Mouse (Mus musculus): ENCODE results near the gene Gnat3.
A peak's percentile ranks its signal among the peaks of the same experiment; 100 is the strongest.
"Not testable (repeated sequence)": the region's sequence is repeated elsewhere in the genome, so short reads cannot be mapped to it uniquely, and the experiment has no call there.

Gnat3 gene

DNA sequence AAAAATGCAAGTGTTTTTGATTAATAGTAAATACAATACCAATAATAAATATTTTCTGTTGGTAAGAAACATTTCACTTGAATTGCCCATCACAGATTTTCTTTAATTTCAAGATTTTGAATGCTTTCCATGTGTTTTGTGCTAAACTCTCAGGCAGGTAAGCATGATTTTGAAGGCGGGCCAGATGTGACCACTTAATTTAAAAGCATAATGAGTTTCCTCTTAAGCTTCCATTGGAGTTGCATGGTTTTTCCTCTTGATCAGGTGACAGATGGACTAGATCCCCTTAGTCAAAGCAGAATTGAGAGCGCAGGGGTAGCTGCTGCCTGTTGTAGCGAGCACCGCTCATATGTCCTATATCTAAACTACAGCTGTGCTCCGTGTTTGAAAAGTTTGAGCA, at the start of gene Gnat3:
TSS of gene Gnat3 (plus strand) at position 301 of the 400 bp plus-strand sequence.
- no peak for DNase-seq

DNA sequence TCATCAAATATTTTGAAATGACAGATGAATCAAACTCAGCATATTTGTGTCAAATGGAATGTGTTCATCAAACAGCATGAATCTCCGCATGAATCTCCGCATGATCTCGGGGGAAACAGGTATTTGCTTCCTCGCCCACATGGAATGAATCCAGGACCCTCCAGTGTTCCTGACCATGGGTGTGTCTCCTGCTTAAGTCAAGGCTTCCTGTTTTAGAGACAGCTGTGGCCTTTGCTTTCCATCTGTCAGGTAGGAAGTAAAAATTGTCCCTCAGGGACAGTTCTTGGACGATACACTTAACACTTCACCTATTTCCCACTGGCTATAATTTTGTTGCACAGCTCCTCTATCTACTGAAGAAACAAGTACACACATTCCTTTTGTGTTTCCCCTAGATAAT, 43.4 kb upstream of the Gnat3 start:
- no peak for DNase-seq

DNA sequence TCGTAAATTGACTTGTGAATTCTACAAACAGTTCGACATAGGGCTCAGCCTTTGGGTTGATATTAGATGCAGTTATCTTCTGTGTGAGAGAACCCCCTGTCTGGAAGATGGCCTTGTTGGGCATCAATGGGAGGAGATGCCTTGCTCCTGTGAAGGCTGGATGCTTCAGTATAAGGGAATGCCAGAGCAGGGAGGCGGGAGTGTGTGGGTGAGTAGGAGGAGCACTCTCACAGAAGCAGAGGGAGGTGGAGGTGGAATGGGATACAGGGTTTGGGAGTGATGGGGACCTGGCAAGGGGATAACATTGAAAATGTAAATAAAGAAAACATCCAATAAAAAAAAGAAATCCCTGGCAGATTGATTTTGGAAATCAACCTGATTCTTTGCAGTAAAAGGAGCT, 38.7 kb upstream of the Gnat3 start:
- peak; percentile 13 for DNase-seq

DNA sequence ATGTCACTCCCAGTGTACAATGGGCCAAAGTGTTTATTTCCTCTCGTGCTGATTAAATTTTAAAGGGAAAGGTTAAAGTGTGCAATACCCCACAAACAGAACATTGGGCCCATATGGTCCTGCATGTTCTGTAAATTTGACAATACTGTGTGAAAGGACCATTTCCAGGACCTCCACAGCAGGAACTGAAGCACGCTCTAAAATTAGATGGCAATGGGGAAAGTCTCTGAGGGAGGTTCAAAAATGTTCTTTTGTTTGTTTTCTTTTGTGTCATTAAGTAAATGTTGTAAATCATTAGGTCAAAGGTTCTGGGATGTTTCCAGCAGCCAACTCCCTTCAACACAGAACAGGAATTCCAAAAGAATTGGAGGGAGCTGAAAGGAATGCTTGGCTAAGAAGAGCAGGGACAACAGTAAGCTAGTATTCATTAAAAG, 38.2 kb upstream of the Gnat3 start:
- DNase-seq, result peak; percentile 47

DNA sequence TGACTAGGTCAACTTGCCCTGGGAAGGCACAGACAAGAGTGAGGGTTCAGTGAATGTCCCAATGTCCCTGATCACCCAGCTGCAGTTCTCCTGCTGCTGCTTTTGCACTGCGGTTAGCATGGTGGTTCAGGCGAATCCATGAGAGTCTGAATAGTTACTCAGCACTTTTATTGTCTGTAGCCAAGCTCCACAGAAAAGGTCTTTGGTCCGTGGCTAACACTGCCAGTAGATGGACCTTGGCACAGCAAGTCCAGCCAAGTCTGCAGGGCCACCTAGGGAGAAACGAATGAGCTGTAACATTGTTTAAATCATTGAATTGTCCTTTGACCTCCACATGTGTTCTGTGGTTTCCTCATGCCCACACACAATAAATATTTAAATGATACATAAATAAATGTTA, 33.9 kb upstream of the Gnat3 start:
- DNase-seq, result no peak

DNA sequence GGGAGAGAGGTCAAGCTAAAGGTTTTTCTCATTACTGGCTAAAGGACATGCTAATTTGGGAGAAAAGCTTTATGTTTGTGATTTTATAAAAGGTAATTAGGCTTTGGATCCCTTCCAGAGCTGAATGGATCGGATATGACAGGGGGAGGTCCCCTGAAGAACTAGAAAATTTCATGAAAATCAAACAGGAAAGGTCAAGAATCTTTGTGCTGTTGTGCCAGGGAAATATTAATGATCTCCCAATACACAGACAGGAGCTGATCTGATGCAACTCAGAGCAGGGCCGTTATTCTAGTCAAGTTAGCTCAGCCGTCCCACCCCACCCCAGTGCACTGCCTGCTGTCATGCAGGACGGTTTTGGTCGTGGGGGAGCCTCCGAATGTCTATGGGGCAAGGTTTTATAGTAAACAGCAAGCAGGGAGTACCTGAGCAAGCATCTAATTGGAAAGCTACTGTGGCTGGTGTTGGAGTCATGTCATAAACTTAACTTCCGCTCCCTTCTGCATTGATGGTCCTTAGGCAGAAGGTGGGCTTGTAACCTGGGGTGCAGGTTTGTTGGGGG, 33.3 kb upstream of the Gnat3 start:
- DNase-seq, result no peak

DNA sequence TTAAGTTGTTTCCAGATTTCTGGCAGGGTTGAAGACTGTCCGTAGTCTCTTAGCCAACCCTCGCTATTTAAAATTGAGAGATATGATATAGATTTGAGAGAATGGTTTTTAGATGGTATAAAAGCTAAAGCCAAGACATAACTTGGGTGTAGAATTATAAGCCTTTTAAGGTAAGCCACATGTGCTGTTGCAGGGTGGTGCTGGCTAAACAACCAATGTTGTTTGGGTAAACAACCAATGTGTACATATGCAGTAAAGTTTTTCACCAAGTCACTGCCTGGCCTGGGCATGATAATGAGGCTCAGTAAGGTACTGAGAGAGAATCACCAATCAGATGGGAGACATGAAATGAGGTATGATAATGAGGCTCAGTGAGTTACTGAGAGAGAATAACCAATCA, 30.8 kb upstream of the Gnat3 start:
- DNase-seq, result not testable (repeated sequence)

DNA sequence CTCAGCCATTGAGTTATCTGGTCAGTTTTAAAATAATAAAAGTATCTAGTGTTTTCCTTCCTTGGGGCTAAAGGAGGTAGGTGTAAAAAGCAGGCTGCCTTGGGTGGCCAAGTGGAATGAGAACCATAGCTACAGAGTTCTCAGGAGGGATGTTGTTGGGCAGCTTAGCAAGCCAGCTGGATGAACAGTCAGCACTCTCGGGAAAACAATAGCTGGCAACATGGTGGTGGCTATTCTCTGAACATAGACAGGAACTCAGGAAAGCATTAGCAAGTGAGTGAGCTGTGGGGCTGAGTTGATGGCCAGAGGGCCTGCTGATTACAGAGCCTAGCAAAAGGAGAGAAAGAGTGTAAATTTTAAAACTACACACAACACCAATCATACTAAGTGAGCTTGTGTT, 27.8 kb upstream of the Gnat3 start:
- DNase-seq, result no peak

DNA sequence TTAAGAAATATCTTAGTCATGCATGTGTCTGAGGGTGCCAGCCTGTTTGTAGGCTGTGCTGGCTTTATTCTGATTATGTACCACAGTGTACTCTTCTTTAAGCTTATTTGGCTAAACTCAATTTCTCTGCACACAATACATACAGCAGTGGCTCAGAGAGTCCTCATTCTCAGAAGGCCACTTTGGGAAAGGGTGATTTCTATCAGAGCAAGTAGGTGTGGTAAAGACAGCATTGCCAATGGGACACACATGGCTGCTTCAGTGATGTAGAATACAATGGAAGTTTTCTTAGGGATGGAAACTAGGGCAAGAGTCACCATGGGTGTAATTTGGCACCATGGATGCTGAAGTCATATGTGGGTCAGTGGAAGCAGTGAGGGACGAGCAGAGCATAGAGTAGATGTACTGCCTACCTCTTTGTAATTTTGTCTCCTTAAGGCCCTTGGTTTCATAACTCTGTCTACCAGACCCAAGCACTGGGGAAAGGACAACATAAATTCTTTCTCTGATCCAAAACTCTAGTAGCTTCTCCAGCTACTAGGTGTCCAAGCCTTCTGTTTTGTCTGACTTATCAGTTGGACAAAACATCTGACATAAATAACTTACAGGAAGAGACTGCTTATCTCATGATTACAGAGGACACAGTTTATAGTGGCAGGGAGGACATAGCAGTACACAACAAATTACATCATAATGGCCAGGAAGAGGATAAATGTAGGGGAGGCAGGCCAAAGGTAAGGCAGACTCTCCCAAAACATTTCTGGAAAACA, 24.0 kb upstream of the Gnat3 start:
- no peak for DNase-seq

DNA sequence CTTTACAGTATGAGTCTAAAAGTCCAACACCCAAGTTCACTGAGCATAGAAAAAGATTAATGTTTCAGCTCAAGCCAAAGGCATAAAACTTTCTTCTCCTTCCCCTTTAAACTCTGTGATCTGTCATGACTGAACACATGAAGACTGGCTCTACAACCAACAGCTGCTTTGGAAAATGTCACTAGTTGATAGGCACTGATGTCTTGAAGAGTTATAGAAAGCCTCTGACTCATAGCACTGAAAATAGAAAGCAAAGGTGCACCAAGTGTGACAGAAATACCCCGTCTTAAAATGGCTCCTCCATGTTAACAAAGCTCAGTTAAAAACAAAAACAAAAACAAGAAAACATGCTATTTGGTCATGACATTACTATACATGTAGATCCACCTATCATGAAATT, 5.9 kb upstream of the Gnat3 start:
- no peak for DNase-seq

DNA sequence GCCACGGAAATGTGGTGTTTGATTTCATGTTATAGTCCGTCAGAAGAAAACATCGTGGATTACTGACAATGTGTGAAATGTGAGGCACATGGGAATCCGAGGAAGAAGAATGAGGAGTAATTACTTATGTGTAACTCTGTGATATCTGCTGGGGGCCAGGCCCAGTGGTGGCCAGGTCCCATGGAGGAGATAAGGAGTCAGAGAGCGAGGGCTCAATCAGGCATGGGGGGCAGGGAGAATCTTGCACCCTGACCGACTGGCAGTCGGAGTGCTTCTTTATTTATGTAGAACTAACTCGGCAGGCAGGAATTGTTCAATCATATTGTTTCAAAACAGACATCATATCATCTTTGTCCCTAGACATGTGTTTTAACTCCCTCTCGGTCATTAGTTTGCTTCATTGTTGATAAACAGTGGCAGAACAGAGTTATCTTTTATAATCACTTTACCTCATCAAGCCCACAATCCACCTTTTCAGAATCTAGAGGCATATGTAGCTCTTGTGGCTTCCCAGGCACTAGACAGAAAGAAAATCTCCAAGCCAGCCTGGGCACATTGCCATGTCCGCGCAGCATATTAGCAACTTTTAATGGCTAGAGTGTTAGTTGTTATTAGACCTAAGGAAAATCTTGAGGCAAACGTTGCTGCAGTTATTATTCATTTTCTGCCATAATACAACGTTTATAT, 7.5 kb downstream of the Gnat3 start:
- peak; percentile 21 for DNase-seq

DNA sequence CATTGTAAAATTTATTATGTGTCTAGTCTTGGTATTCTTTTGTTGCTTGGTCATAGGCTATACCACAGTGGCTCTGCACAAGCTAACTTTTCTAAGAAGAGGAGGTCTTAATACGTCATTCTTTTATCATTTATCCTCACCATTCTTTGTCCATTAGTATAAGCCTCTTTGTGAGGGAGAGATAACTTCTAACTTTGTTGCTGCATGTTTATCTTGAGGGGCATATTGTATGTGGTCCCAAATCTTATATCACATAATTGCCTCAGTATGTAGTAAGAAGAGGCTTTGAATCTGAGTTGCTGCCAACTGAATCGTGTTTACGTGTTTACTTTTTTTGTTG, 8.0 kb downstream of the Gnat3 start:
- DNase-seq, result no peak

DNA sequence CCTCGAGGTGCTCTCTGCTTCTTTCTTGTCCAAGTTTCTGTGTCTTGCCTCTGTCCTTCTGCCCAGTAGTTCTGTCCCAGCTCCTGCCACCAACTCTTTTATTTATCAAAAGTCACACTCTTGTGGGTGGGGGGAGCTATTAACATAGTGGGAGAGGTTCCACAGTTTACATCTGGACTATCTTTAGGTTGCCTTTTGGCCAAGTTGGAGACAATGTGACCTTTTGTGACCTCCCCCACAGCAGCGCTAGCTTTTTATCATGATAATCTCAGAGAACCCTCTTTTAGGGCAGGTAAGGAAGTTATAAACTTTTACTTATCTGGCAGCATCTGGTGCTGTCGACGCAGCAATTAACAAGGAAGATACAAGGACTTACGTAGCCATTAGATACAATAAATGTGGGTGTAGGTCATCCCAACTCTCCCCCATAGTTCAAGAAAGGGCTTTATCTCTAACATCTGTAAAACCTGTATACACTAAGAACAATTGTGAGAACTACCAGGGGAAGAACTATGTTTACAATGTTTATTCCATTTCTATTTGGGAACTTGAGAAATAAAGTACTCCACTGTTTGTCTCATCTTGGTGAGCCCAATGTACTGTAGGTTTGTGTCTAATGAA, 18.3 kb downstream of the Gnat3 start:
- peak; percentile 32 for DNase-seq

DNA sequence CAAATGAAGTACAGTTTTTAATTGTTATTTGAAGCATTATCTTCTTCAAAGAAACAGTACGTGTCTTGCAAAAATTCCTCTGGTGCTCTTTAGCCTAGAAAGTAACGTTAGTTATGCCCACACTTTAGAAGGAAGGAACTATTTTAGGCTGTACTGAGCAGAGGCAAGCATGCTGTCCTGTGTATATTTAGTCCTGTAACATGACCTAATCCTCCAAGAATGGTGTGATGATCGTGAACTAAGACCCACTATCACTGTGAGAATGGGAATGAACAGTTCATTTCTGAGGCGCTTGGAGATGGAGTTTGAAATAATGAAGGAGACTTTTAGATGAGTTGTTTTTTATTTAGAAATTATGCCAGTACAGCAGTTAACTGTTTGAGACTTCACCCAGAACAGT, 20.4 kb downstream of the Gnat3 start:
- no peak for DNase-seq

DNA sequence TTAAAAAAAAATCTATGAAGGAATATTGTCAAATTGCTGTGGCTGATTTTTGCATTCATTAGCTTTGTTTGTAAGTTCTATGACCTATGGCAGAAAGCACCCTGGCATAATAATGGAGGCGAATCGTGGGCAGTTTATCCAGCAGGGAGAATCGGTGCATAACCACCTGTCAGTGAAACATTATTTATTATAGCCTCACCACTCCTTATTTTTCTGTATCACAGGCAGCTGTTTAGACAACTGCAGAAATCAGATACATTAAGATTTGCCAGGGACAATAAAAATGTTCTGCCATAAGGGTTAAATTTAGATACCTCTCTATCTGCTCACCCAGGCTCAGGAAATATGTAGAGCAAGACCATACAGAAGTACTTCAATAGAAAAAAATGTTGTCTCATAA, 22.2 kb downstream of the Gnat3 start:
- DNase-seq, result no peak

DNA sequence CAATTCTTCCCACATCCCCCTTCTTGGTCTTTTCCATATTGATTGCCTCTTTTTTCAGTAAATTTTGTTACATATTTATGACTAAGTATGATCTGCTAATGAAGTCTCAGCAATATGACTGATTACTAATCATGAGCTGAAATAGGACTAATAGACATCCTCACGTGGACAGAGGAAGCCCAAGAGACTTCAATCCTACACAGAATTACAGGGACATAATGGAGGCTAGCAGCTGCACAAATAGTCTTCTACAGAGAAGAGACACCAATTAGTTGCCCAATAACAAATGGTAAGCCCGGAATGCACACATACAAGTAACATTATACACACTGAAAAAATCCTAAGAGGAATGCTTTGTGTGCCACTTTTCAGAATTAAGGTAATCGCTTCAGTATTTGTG, 24.3 kb downstream of the Gnat3 start:
- DNase-seq, result no peak

DNA sequence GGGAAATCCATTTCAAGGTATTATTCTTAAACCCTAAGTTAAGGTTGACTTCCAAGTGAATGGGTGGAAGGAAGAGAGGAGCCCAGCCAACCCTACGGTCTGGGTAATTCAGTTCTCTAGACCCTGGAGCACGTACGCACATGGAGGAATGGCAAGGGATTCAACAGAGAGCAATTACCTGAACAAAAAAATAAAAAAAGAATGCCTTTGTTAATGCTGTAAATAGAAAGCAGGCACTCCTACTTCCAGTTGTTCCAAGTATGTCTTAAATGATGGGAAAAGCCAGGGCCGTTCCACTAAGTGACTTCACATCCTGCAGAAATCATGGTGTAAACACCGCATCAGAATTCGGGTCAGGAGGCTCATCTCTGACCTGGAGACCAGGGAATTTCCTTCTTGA, 28.3 kb downstream of the Gnat3 start:
- no peak for DNase-seq

DNA sequence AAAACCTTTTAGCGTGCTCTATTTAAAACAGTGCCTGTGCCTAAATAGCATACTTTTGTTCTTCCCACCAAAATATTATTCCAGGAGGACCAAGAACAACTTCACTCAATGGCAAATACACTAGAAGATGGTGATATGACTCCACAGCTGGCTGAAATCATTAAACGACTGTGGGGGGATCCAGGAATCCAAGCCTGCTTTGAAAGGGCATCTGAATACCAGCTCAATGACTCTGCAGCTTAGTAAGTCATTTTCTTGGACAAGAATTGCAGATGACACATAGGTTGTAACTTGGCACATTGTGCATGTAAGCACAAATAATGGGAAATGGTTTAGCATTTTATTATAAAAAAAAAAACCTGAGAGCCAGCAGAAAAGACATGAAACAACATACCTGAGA, 37.2 kb downstream of the Gnat3 start:
- DNase-seq, result no peak

DNA sequence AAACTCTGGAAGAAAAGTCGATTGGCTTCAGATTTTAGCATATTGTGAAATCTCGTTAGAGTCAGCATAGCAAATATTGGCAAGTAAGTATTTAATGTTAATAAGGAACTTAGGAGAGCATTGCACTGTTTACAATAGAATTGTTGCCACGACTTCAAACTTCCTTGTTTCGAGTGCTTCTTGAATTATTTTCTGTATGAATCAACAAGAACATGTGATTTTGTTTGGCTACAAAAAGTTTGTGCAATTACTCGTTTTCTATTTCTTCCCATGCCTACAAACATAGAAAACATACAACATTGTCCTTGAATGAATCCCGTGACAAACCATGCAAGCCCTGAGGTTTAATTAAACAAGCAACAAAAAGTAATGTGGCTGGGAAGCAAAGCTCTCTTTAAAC, 37.8 kb downstream of the Gnat3 start:
- no peak for DNase-seq

DNA sequence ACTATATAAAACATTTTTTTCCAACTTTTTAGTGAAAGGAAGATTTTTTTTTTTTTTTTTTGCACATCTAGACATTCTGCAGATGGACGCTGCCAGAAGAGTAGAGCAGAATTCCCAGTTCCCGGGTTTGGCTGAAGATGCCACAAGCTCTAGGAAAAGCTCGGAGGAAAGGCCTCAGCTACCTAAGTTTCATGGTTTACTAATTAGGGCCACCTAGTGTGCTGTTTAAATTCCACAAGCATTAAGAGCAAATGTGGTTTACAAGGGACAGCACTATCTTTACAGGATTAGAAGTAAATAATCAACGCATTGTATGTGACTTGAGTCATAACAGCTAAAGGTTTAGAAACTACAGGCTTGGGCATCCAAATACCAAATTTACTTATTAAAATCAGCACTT, 39.3 kb downstream of the Gnat3 start:
- no peak for DNase-seq

DNA sequence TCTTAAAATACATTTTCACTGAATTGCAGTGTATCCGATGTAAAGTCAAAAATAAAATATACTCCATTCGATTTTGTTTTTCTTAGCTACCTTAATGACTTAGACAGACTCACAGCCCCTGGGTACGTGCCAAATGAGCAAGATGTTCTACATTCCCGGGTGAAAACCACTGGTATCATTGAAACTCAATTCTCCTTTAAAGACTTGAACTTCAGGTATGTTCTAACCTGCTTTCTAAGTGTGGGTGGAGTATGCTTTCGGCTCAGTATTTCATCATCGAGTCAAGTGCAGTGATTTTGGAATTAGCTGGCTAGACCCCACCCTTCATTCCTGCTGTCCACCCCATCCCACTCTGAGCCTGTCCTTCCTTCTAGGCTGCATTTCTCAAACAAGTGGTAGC, 41.3 kb downstream of the Gnat3 start:
- DNase-seq, result peak; percentile 42

DNA sequence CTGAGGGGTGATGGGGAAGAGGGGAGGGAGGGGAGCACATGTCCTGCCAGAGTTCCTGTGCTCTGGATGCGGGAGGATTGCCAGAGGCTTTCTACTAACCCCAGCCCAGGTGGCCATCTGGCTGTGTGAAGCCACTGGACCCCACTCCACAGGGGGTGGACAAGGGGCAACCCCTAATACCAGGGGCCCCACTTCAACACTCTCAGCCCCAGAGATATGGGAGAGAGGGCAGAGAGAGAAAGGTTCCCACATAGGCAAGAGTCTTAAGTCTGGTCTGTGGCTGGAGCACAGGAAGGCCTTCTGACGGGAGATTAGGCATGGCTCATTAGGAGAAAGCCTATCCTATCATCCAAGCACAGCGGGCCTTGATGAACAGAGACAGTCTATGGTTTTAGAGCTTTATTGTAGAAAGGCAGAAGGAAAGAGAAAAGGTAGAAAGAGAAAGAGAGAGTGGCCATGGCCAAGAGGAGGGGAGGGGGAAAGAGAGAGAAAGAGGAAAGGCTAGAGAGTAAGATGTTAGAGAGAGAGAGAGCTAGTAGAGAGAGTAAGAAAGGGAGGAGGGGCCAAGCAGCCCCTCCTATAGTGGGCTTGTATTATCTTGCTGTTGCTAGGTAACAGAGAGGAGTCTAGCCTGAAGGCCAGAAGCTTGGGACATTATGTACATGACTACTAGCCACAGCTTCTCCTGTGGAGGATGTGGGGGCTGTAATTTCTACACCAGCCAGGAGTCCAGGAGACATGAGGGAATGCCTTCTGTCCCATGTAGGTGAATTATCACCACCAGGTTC, 42.7 kb downstream of the Gnat3 start:
- no peak for DNase-seq

DNA sequence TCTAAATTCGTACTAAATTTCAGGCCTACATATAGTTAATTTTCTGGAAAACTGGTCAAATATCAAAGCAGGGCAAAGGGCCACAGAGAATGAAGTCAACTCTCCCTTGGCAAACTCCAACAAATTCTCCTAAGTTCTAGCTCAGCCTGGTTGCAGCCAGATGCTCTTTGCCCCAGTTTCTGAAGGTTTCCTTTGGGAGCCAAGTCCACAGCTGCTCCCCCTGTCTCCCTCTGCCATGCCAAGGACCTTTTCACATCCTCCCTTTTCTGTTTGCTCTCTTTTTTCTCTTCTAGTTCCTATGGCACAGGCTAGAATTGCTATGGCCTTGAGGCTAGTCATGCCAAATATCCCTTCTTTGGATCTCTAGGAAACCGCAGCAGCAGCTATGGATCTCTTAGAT, 43.8 kb downstream of the Gnat3 start:
- peak; percentile 27 for DNase-seq
